Mouse (Mus musculus): ENCODE results near the gene Edn2. TPM values are rescaled to one million over a fixed set of nuclear protein-coding genes. Genes with fewer than 3 reads are reported as not detected.

The Edn2 gene
- polyA plus RNA-seq, 1 experiment from 2014 or later = 0.78 TPM

- H3K36me3 ChIP-seq (ENCODE audit: insufficient read depth) = no peaks in the 10 kb centered on the region
- ATAC-seq (ENCODE audit: insufficient read depth) = no peak
- H3K27me3 ChIP-seq (ENCODE audit: insufficient read depth, low read length) = no peaks in the 10 kb centered on the region
- H3K9ac ChIP-seq = no peak overlapping the region
- no peak overlapping the region for H3K27ac ChIP-seq (ENCODE audit: low read depth)
- H3K9me3 ChIP-seq (ENCODE audit: low read depth, low read length) = no peaks in the 10 kb centered on the region
- TF ChIP-seq CTCF (IDR thresholded peaks at IDR 0.05; ENCODE audit: low read depth) = no peak
- H3K4me1 ChIP-seq (ENCODE audit: insufficient read depth) = 0 out of 2 replicates have a peak, but pooled peaks cover under 1% of the 10 kb centered on the region
- H3K4me3 ChIP-seq (ENCODE audit: low read depth, low read length) = no peak overlapping the region
- WGBS = 83% methylated on average over 3 of the region's 3 CpGs
- no peak for DNase-seq
- no peak overlapping the region for H3K4me2 ChIP-seq
Observed at GRCm38 (mm10) chr4:120153736-120154135, 7.3 kb upstream of the Edn2 start.

- Histone ChIP-seq H3K9ac (no peak overlapping the region), H3K4me3 (ENCODE audit: low read depth, low read length) (no peak overlapping the region), H3K9me3 (ENCODE audit: low read depth, low read length) (no peaks in the 10 kb centered on the region), H3K4me1 (ENCODE audit: insufficient read depth) (peaks cover 4% of the 10 kb centered on the region; the same call in 1 of the 2 replicates), H3K4me2 (no peak overlapping the region), H3K27me3 (ENCODE audit: insufficient read depth, low read length) (no peaks in the 10 kb centered on the region), H3K36me3 (ENCODE audit: insufficient read depth) (no peaks in the 10 kb centered on the region), H3K27ac (ENCODE audit: low read depth) (no peak overlapping the region)
- no peak for ATAC-seq (ENCODE audit: insufficient read depth)
- no peak for TF ChIP-seq CTCF (IDR thresholded peaks at IDR 0.05; ENCODE audit: low read depth)
- DNase-seq = no peak
- 57% methylated on average over 5 of the region's 5 CpGs for WGBS
Observed at GRCm38 (mm10) chr4:120158714-120159310, 2.2 kb upstream of the Edn2 start.

- H3K9me3 ChIP-seq (ENCODE audit: low read depth, low read length) = no peaks in the 10 kb centered on the region
- DNase-seq (no peak), ATAC-seq (ENCODE audit: insufficient read depth) (no peak)
- H3K9ac ChIP-seq = no peak overlapping the region
- H3K4me1 ChIP-seq (ENCODE audit: insufficient read depth) = peaks cover 4% of the 10 kb centered on the region; the same call in 1 of the 2 replicates
- no peak for TF ChIP-seq CTCF (IDR thresholded peaks at IDR 0.05; ENCODE audit: low read depth)
- WGBS = 66% methylated on average over 8 of the region's 8 CpGs
- H3K36me3 ChIP-seq (ENCODE audit: insufficient read depth) = no peaks in the 10 kb centered on the region
- no peaks in the 10 kb centered on the region for H3K27me3 ChIP-seq (ENCODE audit: insufficient read depth, low read length)
- H3K4me3 ChIP-seq (ENCODE audit: low read depth, low read length) = no peak overlapping the region
- no peak overlapping the region for H3K27ac ChIP-seq (ENCODE audit: low read depth)
- H3K4me2 ChIP-seq = no peak overlapping the region
Observed at GRCm38 (mm10) chr4:120162586-120162985, 1.6 kb downstream of the Edn2 start.

- H3K9me3 ChIP-seq (ENCODE audit: low read depth, low read length) = no peaks in the 10 kb centered on the region
- peak; percentile 38; the same call in 1 of the 2 replicates for ATAC-seq (ENCODE audit: insufficient read depth)
- no peaks in the 10 kb centered on the region for H3K36me3 ChIP-seq (ENCODE audit: insufficient read depth)
- no peak overlapping the region for H3K4me2 ChIP-seq
- no peaks in the 10 kb centered on the region for H3K27me3 ChIP-seq (ENCODE audit: insufficient read depth, low read length)
- no peak overlapping the region for H3K27ac ChIP-seq (ENCODE audit: low read depth)
- H3K4me1 ChIP-seq (ENCODE audit: insufficient read depth) = peaks cover 4% of the 10 kb centered on the region; the same call in 1 of the 2 replicates
- no peak for TF ChIP-seq CTCF (IDR thresholded peaks at IDR 0.05; ENCODE audit: low read depth)
- 24% methylated on average over 11 of the region's 11 CpGs for WGBS
- no peak overlapping the region for H3K9ac ChIP-seq
- peak; percentile 69 for DNase-seq
- H3K4me3 ChIP-seq (ENCODE audit: low read depth, low read length) = no peak overlapping the region
Observed at GRCm38 (mm10) chr4:120163242-120163641, 2.2 kb downstream of the Edn2 start.

GRCm38 (mm10) chr4:120164316-120164715, 3.3 kb downstream of the Edn2 start:
- DNase-seq (no peak), ATAC-seq (ENCODE audit: insufficient read depth) (no peak)
- peaks cover 4% of the 10 kb centered on the region; the same call in 1 of the 2 replicates for H3K4me1 ChIP-seq (ENCODE audit: insufficient read depth)
- H3K27me3 ChIP-seq (ENCODE audit: insufficient read depth, low read length) = no peaks in the 10 kb centered on the region
- H3K9ac ChIP-seq = no peak overlapping the region
- no peaks in the 10 kb centered on the region for H3K9me3 ChIP-seq (ENCODE audit: low read depth, low read length)
- H3K27ac ChIP-seq (ENCODE audit: low read depth) = no peak overlapping the region
- no peak overlapping the region for H3K4me3 ChIP-seq (ENCODE audit: low read depth, low read length)
- no peak overlapping the region for H3K4me2 ChIP-seq
- no peak for TF ChIP-seq CTCF (IDR thresholded peaks at IDR 0.05; ENCODE audit: low read depth)
- WGBS = 87% methylated on average over 5 of the region's 5 CpGs
- no peaks in the 10 kb centered on the region for H3K36me3 ChIP-seq (ENCODE audit: insufficient read depth)

GRCm38 (mm10) chr4:120167778-120168177, 6.8 kb downstream of the Edn2 start:
- no peak for DNase-seq
- Histone ChIP-seq H3K9ac (no peak overlapping the region), H3K27me3 (ENCODE audit: insufficient read depth, low read length) (no peaks in the 10 kb centered on the region), H3K36me3 (ENCODE audit: insufficient read depth) (no peaks in the 10 kb centered on the region), H3K4me1 (ENCODE audit: insufficient read depth) (peaks cover 16% of the 10 kb centered on the region), H3K4me2 (no peak overlapping the region), H3K4me3 (ENCODE audit: low read depth, low read length) (no peak overlapping the region), H3K9me3 (ENCODE audit: low read depth, low read length) (no peaks in the 10 kb centered on the region), H3K27ac (ENCODE audit: low read depth) (no peak overlapping the region)
- 75% methylated on average over 6 of the region's 6 CpGs for WGBS
- TF ChIP-seq CTCF (IDR thresholded peaks at IDR 0.05; ENCODE audit: low read depth) = no peak
- ATAC-seq (ENCODE audit: insufficient read depth) = no peak

GRCm38 (mm10) chr4:120168346-120168745, 7.3 kb downstream of the Edn2 start:
- Histone ChIP-seq H3K27ac (ENCODE audit: low read depth) (no peak overlapping the region), H3K4me2 (no peak overlapping the region), H3K27me3 (ENCODE audit: insufficient read depth, low read length) (no peaks in the 10 kb centered on the region), H3K36me3 (ENCODE audit: insufficient read depth) (no peaks in the 10 kb centered on the region), H3K9ac (no peak overlapping the region), H3K4me3 (ENCODE audit: low read depth, low read length) (no peak overlapping the region), H3K9me3 (ENCODE audit: low read depth, low read length) (no peaks in the 10 kb centered on the region), H3K4me1 (ENCODE audit: insufficient read depth) (peaks cover 15% of the 10 kb centered on the region)
- no peak for TF ChIP-seq CTCF (IDR thresholded peaks at IDR 0.05; ENCODE audit: low read depth)
- DNase-seq = no peak
- no peak for ATAC-seq (ENCODE audit: insufficient read depth)
- 87% methylated on average over 4 of the region's 4 CpGs for WGBS
